Mouse (Mus musculus): ENCODE data around the gene Casz1. TPM values are rescaled to one million over a fixed set of nuclear protein-coding genes. Genes with fewer than 3 reads are reported as not detected.

Casz1 gene
- polyA plus RNA-seq, 2 experiments, result 5.5 to 7.4 TPM

GRCm38 (mm10) chr4:148806836-148807235 lies 2.6 kb downstream of the Casz1 start:
- Histone ChIP-seq H3K27ac (replicated peaks; ENCODE audit: low read depth, low read length) (no peak overlapping the region), H3K4me2 (replicated peaks; ENCODE audit: low read depth, low read length, severe bottlenecking) (peak overlapping the region; percentile 97), H3K27me3 (ENCODE audit: control insufficient read depth, insufficient read depth, low read length) (peaks cover 78% of the 10 kb centered on the region), H3K9me3 (ENCODE audit: control insufficient read depth, low read length) (no peaks in the 10 kb centered on the region), H3K36me3 (ENCODE audit: control insufficient read depth, insufficient read depth, low read length) (no peaks in the 10 kb centered on the region), H3K4me3 (replicated peaks; ENCODE audit: low read length) (peak overlapping the region; percentile 54), H3K9ac (ENCODE audit: low read depth, low read length, severe bottlenecking) (no peak overlapping the region), H3K4me1 (ENCODE audit: control insufficient read depth, insufficient read depth, low read length) (peaks cover 29% of the 10 kb centered on the region)
- peak; percentile 51 for DNase-seq (ENCODE audit: low spot score)
- no peak for ATAC-seq (ENCODE audit: low FRiP score, low read depth)
- 1% methylated on average over 18 of the region's 26 CpGs for WGBS
- TF ChIP-seq POLR2A (IDR thresholded peaks at IDR 0.05; ENCODE audit: borderline replicate concordance, extremely low read depth, insufficient read depth, insufficient read length), result no peak

DNA sequence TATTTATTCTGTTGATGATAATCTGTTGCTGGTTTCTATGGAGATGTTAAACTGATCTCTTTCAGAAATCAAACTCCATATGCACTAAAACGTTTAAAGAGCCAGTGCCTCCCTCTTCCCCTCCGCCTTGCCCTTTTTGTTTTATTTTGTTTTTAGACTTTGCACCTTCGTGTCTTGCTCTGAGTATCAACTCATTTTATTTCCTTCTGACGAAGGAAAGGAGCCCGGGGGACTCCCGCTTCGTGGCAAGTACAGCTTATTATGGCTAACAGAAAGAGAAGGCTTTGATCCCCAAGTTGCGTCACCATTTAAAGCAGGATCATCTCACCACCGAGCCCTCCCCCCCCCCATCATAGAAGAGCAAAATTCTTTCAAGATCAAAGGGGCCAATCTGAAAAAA lies 3.2 kb downstream of the Casz1 start:
- Histone ChIP-seq H3K4me3 (replicated peaks; ENCODE audit: low read length) (no peak overlapping the region), H3K27me3 (ENCODE audit: control insufficient read depth, insufficient read depth, low read length) (peaks cover 79% of the 10 kb centered on the region), H3K36me3 (ENCODE audit: control insufficient read depth, insufficient read depth, low read length) (no peaks in the 10 kb centered on the region), H3K4me2 (replicated peaks; ENCODE audit: low read depth, low read length, severe bottlenecking) (peak overlapping the region; percentile 97), H3K9ac (ENCODE audit: low read depth, low read length, severe bottlenecking) (no peak overlapping the region), H3K27ac (replicated peaks; ENCODE audit: low read depth, low read length) (no peak overlapping the region), H3K4me1 (ENCODE audit: control insufficient read depth, insufficient read depth, low read length) (peaks cover 29% of the 10 kb centered on the region), H3K9me3 (ENCODE audit: control insufficient read depth, low read length) (no peaks in the 10 kb centered on the region)
- TF ChIP-seq POLR2A (IDR thresholded peaks at IDR 0.05; ENCODE audit: borderline replicate concordance, extremely low read depth, insufficient read depth, insufficient read length), result no peak
- DNase-seq (ENCODE audit: low spot score) (no peak), ATAC-seq (ENCODE audit: low FRiP score, low read depth) (no peak)
- WGBS, result 1% methylated on average over 9 of the region's 9 CpGs

GRCm38 (mm10) chr4:148808839-148809238 lies 4.6 kb downstream of the Casz1 start:
- DNase-seq (ENCODE audit: low spot score), result no peak
- 15% methylated on average over 2 of the region's 2 CpGs for WGBS
- ATAC-seq (ENCODE audit: low FRiP score, low read depth), result no peak
- Histone ChIP-seq H3K9me3 (ENCODE audit: control insufficient read depth, low read length) (no peaks in the 10 kb centered on the region), H3K4me3 (replicated peaks; ENCODE audit: low read length) (no peak overlapping the region), H3K4me2 (replicated peaks; ENCODE audit: low read depth, low read length, severe bottlenecking) (no peak overlapping the region), H3K4me1 (ENCODE audit: control insufficient read depth, insufficient read depth, low read length) (peaks cover 29% of the 10 kb centered on the region), H3K27me3 (ENCODE audit: control insufficient read depth, insufficient read depth, low read length) (peaks cover 72% of the 10 kb centered on the region), H3K36me3 (ENCODE audit: control insufficient read depth, insufficient read depth, low read length) (no peaks in the 10 kb centered on the region), H3K9ac (ENCODE audit: low read depth, low read length, severe bottlenecking) (no peak overlapping the region), H3K27ac (replicated peaks; ENCODE audit: low read depth, low read length) (no peak overlapping the region)
- no peak for TF ChIP-seq POLR2A (IDR thresholded peaks at IDR 0.05; ENCODE audit: borderline replicate concordance, extremely low read depth, insufficient read depth, insufficient read length)

DNA sequence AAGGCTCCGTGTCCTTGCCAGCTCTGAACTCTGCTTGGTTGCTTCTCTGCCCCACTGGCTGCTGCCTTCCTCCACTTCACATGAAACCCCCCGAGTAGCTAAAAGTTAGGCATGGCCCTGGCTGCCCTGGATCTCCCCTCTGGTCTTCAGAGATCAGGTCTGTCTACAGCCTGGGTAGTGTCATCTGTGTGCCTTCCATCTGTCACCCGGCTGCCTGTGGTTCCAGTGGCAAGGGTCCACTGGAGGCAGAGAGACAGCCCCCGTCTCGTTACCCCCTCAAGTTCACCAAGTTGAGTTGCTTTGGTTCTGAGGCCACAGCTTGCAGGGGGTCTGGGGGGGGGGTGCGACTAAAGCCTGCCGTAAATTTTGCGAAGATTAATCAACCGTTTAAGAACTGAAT lies 6.5 kb downstream of the Casz1 start:
- Histone ChIP-seq H3K27me3 (ENCODE audit: control insufficient read depth, insufficient read depth, low read length) (peaks cover 57% of the 10 kb centered on the region), H3K4me2 (replicated peaks; ENCODE audit: low read depth, low read length, severe bottlenecking) (no peak overlapping the region), H3K36me3 (ENCODE audit: control insufficient read depth, insufficient read depth, low read length) (no peaks in the 10 kb centered on the region), H3K9ac (ENCODE audit: low read depth, low read length, severe bottlenecking) (no peak overlapping the region), H3K4me3 (replicated peaks; ENCODE audit: low read length) (no peak overlapping the region), H3K9me3 (ENCODE audit: control insufficient read depth, low read length) (no peaks in the 10 kb centered on the region), H3K4me1 (ENCODE audit: control insufficient read depth, insufficient read depth, low read length) (peaks cover 19% of the 10 kb centered on the region), H3K27ac (replicated peaks; ENCODE audit: low read depth, low read length) (no peak overlapping the region)
- no peak for TF ChIP-seq POLR2A (IDR thresholded peaks at IDR 0.05; ENCODE audit: borderline replicate concordance, extremely low read depth, insufficient read depth, insufficient read length)
- ATAC-seq (ENCODE audit: low FRiP score, low read depth) (no peak), DNase-seq (ENCODE audit: low spot score) (no peak)
- 45% methylated on average over 9 of the region's 9 CpGs for WGBS

DNA sequence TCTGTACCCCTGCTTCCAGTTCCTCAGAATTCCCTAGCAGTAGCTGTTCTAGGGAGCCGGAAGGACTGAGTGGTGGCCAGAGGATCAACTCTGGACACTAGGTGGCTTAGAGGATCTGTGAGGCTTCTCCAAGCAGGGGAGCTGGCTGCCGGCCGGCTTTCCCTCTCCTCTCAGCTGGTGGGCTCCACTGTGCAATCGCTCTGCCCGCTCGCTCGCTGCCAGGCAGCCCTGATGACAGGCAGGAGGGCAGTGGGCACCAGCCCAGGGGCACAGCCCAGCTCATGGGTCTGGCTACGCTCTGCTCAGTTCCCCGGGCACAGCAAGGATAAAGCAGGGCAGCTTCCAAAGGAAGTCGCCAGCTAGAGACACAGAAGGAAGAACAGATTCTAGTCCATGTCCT lies 7.7 kb downstream of the Casz1 start:
- no peak for TF ChIP-seq POLR2A (IDR thresholded peaks at IDR 0.05; ENCODE audit: borderline replicate concordance, extremely low read depth, insufficient read depth, insufficient read length)
- Histone ChIP-seq H3K4me3 (replicated peaks; ENCODE audit: low read length) (no peak overlapping the region), H3K4me1 (ENCODE audit: control insufficient read depth, insufficient read depth, low read length) (peaks cover 9% of the 10 kb centered on the region), H3K36me3 (ENCODE audit: control insufficient read depth, insufficient read depth, low read length) (no peaks in the 10 kb centered on the region), H3K27me3 (ENCODE audit: control insufficient read depth, insufficient read depth, low read length) (peaks cover 46% of the 10 kb centered on the region), H3K9ac (ENCODE audit: low read depth, low read length, severe bottlenecking) (no peak overlapping the region), H3K27ac (replicated peaks; ENCODE audit: low read depth, low read length) (no peak overlapping the region), H3K9me3 (ENCODE audit: control insufficient read depth, low read length) (no peaks in the 10 kb centered on the region), H3K4me2 (replicated peaks; ENCODE audit: low read depth, low read length, severe bottlenecking) (no peak overlapping the region)
- 39% methylated on average over 10 of the region's 10 CpGs for WGBS
- ATAC-seq (ENCODE audit: low FRiP score, low read depth) (peak; percentile 55; the same call in 1 of the 2 replicates), DNase-seq (ENCODE audit: low spot score) (peak; percentile 51)

GRCm38 (mm10) chr4:148813247-148813646 lies 9.0 kb downstream of the Casz1 start:
- H3K27me3 ChIP-seq (ENCODE audit: control insufficient read depth, insufficient read depth, low read length), result peaks cover 33% of the 10 kb centered on the region
- DNase-seq (ENCODE audit: low spot score), result no peak
- no peak overlapping the region for H3K4me2 ChIP-seq (replicated peaks; ENCODE audit: low read depth, low read length, severe bottlenecking)
- ATAC-seq (ENCODE audit: low FRiP score, low read depth), result no peak
- 86% methylated on average over 6 of the region's 6 CpGs for WGBS
- no peak for TF ChIP-seq POLR2A (IDR thresholded peaks at IDR 0.05; ENCODE audit: borderline replicate concordance, extremely low read depth, insufficient read depth, insufficient read length)
- no peak overlapping the region for H3K27ac ChIP-seq (replicated peaks; ENCODE audit: low read depth, low read length)
- peaks cover 5% of the 10 kb centered on the region; the same call in 1 of the 2 replicates for H3K4me1 ChIP-seq (ENCODE audit: control insufficient read depth, insufficient read depth, low read length)
- no peak overlapping the region for H3K4me3 ChIP-seq (replicated peaks; ENCODE audit: low read length)
- H3K36me3 ChIP-seq (ENCODE audit: control insufficient read depth, insufficient read depth, low read length), result no peaks in the 10 kb centered on the region
- H3K9ac ChIP-seq (ENCODE audit: low read depth, low read length, severe bottlenecking), result no peak overlapping the region
- no peaks in the 10 kb centered on the region for H3K9me3 ChIP-seq (ENCODE audit: control insufficient read depth, low read length)

Measured in limb, embryonic 14.5 days (tissue).